Mouse (Mus musculus): ENCODE data around the gene Sp7.
A peak's percentile ranks its signal among the peaks of the same experiment; 100 is the strongest.
"Not testable (repeated sequence)": the region's sequence is repeated elsewhere in the genome, so short reads cannot be mapped to it uniquely, and the experiment has no call there.

The Sp7 gene

GRCm38 (mm10) chr15:102344490-102344889 is 22.5 kb downstream of the Sp7 start:
- no peak for DNase-seq (ENCODE audit: low spot score)

GRCm38 (mm10) chr15:102341580-102341979 is 25.4 kb downstream of the Sp7 start:
- DNase-seq (ENCODE audit: low spot score): no peak

- no peak for DNase-seq (ENCODE audit: low spot score)
Measured at GRCm38 (mm10) chr15:102339612-102340011, 27.4 kb downstream of the Sp7 start.

GRCm38 (mm10) chr15:102336946-102337345 is 30.0 kb downstream of the Sp7 start:
- DNase-seq (ENCODE audit: low spot score): no peak

- DNase-seq (ENCODE audit: low spot score): not testable (repeated sequence)
Measured at GRCm38 (mm10) chr15:102335925-102336324, 31.1 kb downstream of the Sp7 start.

- DNase-seq (ENCODE audit: low spot score): no peak
Measured at GRCm38 (mm10) chr15:102335254-102335653, 31.7 kb downstream of the Sp7 start.

GRCm38 (mm10) chr15:102331610-102332015 is 35.4 kb downstream of the Sp7 start, which contains the start of gene Myg1:
Myg1 (plus strand) TSS chr15:102331709.
- peak; percentile 77 for DNase-seq (ENCODE audit: low spot score)

GRCm38 (mm10) chr15:102326892-102327291 is 40.1 kb downstream of the Sp7 start:
- DNase-seq (ENCODE audit: low spot score): no peak

GRCm38 (mm10) chr15:102326022-102326576 is 40.9 kb downstream of the Sp7 start, which contains the start of gene Pfdn5:
Pfdn5 (plus strand) TSS chr15:102326116.
- peak; percentile 68 for DNase-seq (ENCODE audit: low spot score)

GRCm38 (mm10) chr15:102324654-102325473 is 42.1 kb downstream of the Sp7 start:
- no peak for DNase-seq (ENCODE audit: low spot score)

- no peak for DNase-seq (ENCODE audit: low spot score)
Measured at GRCm38 (mm10) chr15:102316263-102316662, 50.7 kb downstream of the Sp7 start.

- DNase-seq (ENCODE audit: low spot score): no peak
Measured at GRCm38 (mm10) chr15:102315292-102315691, 51.7 kb downstream of the Sp7 start.

GRCm38 (mm10) chr15:102311489-102311888 is 55.5 kb downstream of the Sp7 start:
- DNase-seq (ENCODE audit: low spot score): no peak

- DNase-seq (ENCODE audit: low spot score): no peak
Measured at GRCm38 (mm10) chr15:102310074-102310845, 56.7 kb downstream of the Sp7 start.

GRCm38 (mm10) chr15:102308717-102309116 is 58.3 kb downstream of the Sp7 start:
- DNase-seq (ENCODE audit: low spot score): no peak
